Mouse (Mus musculus) fat pad, adult 2 months (tissue): ENCODE results near the gene Cntnap1.

ENCODE experiments used
- DNase-seq: peaks from one replicate; pipeline ENCODE4 v3.0.0-alpha.2; 2011; ENCODE audit warnings: low read depth, low spot score; ENCODE audit errors: extremely low read depth

Gene Cntnap1

DNA sequence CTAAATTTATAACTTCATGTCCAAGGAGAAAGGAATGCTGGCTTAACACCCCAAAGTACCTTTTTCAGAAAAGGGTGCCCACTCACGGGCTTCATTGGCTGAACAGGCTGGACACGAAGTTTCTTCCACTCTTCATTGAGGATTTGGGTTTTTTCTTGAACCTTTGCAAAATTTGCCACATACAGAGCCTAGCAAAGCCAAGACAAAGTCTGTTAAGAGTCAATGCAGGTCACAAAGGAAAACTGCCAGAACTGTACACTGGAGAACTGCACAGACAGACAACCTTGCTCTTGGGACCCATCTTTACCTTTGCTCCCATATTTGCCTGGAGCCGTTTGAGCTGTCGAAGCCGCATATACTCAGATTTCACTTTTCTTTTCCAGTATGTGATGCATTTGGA, 46.6 kb downstream of the Cntnap1 start:
- no peak for DNase-seq

DNA sequence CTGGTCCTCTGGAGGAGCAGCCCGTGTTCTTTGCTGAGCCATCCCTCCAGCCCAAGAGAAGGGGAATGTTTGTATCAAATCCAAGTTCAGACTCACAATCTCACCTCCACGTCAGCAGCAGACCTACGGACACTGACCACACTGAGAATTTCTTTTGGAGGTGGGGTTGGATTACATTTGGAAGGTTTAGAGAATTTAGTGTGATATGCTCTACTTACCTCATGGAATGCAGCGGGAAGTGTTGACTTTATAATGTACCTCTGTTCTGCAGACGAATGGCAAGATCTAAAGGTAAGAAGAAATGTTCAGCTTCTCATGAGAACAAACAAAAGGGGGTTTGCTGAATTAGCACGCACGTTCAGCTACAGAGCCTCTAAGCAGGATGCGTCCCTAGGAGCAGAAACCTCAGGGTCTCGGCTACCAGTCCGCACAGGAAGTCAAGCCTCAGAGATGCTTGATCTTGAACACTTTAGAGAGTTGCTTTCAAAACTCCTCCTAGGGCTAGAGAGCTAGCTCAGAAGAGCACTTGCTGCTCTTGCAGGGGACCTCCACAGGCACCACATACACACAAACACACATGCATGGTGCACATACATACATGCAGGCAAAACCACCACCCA, 48.2 kb downstream of the Cntnap1 start:
- DNase-seq, result no peak

DNA sequence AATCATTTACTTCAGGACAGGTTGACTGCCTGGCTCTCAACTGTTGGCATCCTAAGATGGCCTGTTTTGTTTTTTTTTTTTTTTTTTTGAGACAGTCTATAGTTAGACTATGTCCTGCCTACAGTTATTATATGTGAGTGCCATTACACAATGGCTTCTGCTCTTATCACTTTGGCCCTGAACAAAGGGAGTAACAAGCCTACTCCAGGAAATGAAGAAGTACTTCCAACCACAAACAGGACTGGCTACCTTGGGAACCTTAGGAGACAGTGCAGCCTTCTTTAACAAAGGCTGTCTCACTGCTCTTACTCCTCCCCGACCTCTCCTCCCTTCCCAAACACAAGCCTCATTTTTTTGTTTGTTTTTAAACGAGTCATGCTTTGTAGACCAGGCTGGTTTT, 50.5 kb downstream of the Cntnap1 start:
- no peak for DNase-seq

DNA sequence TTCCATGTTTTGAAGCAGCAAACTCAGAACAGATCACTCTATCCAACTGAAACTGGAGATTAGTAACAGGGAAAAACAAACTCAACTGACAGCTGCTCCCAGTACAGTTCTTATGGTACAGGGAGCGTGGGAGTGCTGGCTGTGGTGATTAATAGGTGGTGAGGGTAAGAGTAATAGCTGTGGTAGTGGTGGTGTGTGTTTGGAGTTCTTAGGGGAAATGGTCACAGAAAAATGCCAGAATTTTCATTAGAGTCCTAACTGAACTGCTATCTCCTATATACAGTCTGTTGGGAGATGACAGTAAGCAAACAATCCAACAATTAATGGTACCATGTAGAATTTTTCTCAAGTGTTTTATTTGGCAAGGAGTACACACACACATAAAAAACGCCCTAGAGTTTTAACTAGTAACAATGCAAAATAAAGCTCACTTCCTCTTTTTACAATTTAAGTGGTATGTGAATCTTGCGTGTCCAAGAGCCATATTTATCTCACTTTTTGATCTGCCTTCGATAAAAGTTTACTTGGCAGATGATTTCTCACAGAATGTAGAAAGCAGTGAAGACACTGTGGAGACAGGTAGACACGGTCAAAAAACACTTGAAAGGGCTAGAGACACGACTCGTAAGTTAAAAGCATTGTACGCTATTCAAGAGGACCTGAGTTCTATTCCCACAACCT, 51.1 kb downstream of the Cntnap1 start:
- no peak for DNase-seq

DNA sequence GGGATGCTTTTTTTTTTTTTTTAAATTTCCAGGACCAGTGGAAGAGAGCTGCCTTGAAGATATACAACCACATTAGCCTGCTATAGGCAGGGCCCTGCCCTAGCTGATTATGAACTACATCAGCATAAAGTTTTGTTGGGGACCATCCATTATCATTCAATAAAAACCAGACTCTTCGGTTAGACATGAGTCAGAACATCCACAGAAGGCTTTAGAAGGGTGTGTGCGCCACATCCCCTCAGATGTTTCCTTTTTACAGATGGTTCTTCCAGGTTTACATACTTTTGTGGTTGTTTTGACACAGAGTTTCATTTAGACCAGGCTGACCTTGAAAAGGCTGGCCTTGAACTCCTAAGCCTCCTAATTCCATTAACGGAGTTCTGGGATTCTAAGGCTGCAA, 54.0 kb downstream of the Cntnap1 start:
- no peak for DNase-seq

DNA sequence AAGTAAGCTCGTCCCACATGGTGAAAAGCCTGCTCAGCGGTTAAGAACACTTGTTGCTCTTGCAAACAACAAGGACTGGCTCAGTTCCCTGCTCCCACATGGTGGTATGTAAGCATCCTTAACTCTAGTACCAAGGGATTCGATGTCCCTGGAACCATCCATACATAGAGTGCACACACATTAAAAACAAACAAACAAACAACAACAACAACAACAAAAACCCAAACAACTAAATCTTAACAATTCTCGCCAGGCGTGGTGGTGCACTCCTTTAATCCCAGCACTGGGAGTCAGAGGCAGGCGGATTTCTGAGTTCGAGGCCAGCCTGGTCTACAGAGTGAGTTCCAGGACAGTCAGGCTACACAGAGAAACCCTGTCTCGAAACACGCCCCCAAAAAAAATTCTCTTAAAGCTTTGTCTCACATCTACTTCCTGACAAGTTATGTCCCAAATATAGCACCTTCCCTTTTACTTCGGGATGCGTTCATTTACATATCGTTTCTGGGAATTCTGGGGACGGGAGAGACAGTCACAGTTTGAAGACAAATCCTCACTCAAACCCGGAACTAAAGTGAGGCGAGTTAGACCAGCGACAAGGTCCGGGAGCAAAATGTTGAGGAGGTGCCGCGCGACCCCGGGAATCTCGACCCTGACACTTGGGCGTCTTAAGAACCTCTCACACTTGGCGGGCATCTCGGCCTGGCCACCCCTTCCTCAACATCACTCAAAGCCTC, 55.2 kb downstream of the Cntnap1 start:
- DNase-seq, result no peak

DNA sequence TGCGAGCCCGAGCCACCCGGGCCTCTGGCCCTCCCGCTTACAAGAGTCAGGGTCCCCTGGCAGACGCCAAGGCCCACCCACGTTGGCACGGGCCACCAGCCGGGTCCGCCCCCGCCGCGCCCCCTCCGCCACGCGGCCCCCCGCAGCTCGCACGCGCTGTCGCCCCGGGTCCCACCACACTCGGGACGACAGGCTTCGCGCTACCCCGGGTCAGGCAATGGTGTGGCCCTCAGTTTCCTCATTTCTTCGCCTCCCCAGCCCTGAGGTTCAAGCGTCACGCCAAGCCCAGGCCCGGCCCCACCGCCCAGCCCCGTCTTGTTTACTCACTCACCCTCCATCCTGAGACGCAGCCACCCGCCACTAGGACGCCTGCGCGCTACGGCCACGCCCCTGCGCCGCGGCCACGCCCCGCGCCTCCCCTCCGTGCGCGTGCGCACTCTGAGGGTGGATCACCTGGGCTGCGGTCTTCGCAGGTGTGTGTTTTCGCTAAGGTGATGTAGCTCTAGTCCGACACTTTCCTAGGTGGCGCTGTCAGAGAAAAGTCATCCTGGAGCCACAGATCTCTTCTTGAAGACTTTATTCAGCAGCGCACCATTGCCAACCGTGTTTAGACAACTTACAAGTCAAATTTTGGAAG, 55.9 kb downstream of the Cntnap1 start, which contains the start of gene Ezh1:
Gene Ezh1 (minus strand): TSS at position 399 of the 637 bp plus-strand sequence.
- peak; percentile 55 for DNase-seq

DNA sequence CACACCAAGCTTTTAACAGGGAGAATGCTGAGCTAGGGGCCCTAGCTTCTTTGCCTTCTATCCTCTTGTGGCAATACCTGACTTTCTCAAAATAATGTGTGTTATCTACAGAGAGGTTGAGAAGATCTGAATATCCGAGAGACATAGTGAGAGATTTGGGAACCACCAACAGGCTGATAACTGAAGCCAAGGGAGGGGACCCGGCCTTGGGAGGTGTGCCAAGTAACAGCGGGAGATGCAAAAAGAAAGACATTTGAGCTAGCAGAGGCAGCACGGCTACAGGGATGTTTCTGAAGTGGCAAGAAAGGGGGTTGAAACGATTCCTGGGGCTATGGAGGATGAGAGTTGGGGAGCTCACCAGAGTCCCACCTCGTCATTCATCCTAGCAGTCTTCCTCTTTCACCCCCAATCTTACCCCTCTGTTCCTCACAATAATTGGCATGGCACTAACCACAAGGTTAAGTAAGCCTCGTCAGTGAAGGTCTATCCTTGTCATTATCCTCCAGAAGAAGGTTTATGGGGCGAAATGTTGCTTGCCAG, 59.1 kb downstream of the Cntnap1 start:
- no peak for DNase-seq

DNA sequence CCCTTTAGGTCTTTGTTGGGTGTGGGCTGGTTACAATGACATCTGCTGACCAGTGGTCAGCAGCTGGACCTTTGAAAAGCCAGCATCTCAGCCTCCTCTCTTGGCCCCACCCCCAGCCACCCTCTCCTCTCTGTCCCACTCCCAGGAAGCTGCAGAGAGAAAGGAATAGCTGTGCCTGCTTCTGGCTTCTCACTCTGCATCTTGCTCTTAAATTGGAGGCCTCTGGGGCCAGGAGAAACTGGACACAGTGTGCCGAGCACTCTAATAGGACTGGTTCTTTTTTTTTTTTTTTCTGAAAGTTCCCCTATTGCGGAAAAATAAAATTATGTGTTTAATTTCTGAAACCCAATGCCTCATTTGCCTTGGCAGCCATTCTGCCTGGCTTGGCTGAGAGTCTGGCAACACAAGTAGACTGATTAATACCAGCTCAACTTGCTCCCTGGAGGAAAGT, 59.8 kb downstream of the Cntnap1 start:
- no peak for DNase-seq

DNA sequence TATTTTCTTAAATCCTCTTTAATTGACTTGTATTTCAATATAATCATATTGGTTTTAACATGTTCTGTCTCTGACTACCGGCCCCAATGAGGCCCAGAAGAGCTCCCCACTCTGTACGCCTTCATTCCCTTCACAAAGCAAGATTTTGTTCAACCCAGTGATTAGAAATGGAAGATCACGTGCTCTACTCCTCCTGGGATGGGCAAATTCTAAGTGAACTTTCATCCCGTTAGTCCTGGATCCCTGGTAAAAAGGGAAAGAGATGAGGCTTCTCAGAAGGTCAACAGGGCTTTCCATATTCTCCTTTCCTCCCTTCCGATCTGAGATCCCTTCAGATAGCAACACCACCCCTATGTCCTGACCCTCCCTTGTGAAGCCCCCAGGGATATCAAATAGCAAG, 60.2 kb downstream of the Cntnap1 start:
- no peak for DNase-seq

DNA sequence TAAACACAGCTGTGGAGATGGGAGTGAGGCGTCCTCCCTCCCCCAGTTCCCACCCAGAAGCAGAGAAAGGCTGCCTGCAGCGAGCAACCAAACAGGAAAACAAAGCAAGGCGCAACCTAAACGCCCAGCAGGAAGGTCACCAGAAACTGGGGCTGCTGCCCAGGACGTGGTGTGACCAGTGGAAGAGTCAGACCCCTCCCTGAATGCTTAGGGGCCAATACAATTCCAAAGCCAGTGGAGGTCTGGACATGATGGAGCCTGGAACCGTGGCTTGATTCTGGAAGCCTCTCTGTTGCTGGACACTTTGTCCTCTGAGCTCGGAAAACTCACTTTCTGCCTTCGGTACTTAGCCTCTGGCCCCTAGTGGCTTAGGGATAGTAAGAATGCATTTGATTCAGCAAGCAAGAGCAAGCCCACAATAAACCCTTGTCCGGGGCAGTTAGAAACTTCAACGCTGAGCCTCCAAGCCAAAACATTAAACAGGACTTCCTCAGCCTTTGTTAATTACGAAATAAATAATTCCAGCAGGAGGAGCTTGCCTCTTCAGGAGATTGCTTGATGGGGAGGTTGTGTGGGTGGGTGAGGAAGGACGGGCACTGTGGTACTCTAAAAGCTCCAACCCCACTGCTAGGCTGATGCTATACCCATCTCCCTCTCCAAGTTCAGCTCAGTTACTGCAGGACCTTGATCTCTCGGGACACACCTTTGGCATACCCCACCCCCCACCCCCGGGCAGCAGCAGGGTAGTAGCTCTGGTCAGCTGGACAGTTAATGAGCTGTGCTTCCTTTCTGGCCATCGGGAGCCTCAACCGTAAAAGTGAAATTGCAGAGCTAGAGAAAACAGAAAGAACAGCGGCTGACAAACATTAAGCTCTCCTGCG, 60.9 kb downstream of the Cntnap1 start:
- DNase-seq, result no peak

DNA sequence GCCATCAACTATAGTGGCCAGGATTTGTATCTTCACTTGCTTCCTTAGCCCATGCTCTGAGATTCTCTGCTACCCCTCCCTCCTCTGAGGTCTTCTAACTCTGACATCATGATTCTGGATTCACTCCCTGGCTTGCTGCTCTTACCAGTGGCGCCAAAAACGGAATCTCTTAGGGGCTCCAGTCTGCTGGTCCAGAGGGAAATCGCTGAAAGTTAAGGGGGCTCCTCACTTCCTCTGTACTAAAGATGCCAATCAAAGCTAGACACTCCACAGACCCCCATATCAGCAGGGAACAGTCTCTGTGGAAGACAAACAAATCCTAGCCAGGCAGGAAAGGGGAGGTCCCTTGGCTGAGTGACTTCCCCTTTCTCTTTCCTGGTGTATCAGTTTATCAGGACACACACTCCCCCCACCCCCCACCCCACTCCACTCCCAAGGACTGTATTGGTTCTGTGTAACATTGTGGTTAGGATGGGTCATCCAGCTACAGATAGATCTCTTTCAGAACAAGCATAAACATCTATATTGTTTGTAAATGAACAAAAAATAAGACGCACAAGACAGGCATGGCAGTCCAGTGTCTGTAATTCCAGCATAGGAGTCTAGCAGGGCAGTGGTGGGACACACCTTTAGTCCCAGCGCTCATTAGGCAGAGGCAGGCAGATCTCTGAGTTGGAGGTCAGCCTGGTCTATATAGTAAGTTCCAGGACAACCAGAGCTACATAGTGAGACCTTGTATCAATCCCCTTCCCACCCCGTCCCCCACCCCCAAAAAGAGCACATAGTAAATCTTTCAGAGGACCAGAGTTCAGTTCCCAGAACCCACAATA, 61.9 kb downstream of the Cntnap1 start:
- no peak for DNase-seq

DNA sequence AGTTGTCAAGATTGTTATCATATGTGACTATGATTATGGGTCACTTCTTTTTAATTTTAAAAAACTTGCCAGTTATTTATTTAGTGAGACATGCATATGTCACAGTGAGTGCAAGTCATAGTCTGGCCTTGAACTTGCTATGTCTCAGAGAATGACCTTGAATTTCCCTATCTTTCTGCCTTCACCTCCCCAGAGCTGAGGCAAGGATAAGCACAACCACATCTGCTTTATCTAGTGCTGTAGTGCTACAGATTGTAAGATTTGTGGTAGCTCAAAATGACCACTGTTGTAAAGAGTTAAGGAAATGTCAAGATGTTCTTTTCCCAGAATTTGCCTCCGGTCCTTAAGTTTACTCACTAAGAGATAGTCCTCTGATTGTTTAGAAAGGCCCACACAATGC, 62.9 kb downstream of the Cntnap1 start:
- no peak for DNase-seq

DNA sequence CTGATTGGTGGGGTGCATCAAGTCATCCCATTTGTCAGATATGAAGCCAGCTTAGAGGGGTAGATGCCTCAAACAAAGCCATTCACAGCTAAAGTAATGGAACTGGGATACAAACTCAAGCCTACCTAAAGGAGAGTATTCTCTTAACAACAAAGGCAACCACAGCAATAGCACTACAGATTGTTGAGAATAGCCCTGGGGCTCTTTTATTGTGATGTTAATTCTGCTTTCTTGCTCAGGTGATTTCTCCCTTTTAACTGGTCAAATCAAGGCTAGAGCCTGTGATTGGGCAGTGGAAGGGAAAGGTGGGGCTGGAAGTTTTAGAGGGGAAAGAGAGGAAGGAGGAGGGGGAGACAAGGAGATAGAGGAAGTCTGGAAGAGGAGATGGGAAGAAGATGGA, 63.8 kb downstream of the Cntnap1 start:
- DNase-seq, result no peak

DNA sequence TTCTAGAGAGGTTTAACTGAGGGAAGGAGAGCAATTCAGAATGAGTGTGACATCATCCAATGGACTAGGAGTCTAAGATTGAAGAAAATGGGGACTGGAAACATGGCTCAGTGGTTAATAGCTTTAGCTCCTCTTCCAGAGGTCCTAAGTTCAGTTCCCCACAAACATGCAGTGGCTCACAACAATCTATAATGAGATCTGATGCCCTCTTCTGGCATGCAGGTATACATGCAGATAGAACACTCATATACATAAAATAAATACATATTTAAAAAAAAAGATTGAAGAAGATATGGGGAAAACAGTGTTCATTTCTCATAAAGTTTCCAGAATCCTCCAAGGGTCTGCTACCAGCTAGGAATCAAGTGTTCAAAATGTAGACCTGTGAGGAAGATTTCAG, 65.1 kb downstream of the Cntnap1 start:
- no peak for DNase-seq

DNA sequence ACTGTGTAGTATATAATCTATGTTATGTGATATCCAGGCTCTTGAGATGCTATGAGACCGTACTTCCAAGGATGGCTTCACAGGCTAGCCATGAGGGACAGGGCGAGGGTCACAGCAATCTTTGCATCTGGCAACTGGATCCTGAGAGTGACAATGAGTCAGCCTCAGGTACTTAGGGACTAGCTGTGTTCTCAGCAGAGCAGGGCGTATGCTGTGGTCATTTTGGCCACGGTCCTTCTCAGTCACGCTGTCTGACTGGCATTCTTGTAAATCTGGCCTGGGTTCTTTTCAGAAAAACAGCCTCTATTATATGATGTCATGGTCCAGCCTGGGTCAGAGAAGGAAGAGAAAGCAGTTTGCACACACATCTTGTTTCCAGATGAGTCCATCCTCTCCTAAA, 66.5 kb downstream of the Cntnap1 start:
- DNase-seq, result no peak

DNA sequence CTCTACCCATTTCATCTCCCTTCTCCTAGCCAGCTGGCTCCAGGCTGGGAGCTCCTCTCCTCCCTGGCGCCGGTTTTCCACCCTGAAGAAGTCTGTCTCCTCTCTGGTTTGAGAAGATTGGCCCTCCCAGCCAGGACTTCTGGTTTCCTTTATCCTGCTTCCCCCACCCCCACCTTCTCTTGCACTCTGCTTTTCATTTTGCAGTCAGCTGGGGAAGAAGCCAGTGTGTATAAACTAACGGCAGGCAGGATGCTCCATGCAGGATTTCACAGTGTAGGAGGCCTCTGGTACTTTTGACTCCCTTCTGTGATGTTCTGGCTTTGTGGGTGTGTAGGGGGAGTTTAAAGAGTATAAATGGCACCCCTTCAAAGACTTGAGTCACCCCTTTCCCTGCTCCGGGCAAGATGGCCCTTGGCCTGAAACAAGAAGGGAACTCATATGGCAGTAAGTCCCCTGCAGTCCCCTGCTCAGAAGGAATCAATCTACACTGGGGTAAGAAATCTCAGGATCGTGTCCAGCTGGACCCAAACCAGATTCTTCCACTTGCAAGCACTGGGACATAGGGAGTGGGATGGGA, 67.8 kb downstream of the Cntnap1 start:
- DNase-seq, result no peak
